Mouse (Mus musculus) c-Kit-positive CD71-positive TER-119-positive erythroid progenitor cells, embryonic 14.5 days (primary cell): ENCODE results near the gene B4galt4.
"Not testable (repeated sequence)": the region's sequence is repeated elsewhere in the genome, so short reads cannot be mapped to it uniquely, and the experiment has no call there.

Experiments used
- DNase-seq: peaks from one replicate; pipeline ENCODE4 v3.0.0-alpha.2; 2013; ENCODE audit warnings: low spot score

The B4galt4 gene

DNA sequence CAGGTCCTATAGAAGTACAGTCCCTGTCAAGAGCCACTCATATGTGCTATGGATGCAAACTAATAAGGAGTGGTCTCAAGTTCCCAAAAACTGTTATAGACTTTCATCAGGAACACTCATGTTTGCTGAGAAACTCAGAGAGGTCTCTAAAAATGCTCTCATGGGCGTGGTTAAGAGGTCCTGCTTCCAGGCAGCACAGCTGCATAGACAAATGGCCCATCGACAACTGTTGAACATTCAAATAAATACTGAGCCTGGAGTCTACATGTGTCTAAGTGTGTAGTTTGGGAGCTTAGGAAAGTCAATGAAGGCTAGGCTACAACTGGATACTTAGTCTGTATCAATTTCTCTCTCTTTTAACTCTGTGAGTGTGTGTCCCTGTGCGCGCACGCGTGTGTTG lies 29.1 kb downstream of the B4galt4 start:
- no peak for DNase-seq

DNA sequence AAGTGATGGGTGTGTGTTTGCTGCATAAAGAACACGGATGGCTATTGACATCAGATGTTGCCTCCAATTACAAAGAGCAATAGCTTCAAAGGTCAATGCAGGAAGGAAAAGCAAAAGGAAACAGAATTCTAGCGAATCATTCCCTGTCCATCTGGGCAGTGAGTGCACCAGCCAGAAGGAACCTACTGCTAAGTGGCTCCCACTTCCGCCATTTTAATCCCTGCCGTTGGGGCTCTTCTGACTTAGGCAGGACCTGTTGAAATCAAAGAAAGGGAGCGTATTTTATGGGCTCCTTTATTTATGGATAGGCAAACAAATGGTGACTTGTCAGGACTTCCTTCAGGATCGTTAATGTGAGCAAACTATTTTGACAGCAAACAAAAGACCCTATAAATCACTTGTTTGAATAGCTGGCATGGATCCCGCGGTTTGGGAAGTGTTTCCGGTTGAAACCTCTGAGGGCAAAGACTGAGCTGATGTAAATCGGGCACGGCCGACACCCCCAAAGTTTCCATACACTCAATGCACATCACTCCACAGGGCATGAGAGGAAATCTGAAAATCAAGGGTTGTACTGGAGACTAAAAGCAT lies 30.9 kb downstream of the B4galt4 start:
- no peak for DNase-seq

GRCm38 (mm10) chr16:38774964-38775746 lies 33.1 kb downstream of the B4galt4 start:
- no peak for DNase-seq

- no peak for DNase-seq
Measured at GRCm38 (mm10) chr16:38776342-38776741, 34.3 kb downstream of the B4galt4 start.

DNA sequence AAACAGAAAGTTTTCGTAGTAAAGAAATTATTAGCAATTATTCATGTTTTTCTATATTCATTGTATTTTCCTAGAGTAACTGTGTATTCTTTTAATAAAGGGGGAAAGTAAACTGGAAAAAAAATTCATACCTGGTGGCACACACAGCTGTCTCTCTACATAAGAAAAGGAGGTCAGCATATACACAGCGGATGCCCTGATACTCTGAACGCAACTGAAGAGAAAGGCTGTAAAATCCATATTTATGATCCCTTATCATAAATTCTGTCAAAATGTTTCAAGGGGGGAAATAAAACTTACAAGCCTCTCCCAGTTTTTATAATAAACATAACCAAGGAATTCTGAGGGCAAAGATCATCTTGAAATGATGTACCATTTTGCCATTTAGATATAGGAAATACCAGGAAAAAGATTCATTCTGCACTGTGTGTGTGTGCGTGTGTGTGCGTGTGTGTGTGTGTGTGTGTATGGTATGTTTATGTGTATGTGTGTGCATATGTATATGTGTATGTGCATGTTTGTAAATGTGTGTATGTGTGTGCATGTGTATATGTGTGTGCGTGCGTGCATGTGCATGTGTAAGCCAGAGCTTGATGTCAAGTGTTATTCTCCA lies 39.0 kb downstream of the B4galt4 start:
- DNase-seq, result no peak

DNA sequence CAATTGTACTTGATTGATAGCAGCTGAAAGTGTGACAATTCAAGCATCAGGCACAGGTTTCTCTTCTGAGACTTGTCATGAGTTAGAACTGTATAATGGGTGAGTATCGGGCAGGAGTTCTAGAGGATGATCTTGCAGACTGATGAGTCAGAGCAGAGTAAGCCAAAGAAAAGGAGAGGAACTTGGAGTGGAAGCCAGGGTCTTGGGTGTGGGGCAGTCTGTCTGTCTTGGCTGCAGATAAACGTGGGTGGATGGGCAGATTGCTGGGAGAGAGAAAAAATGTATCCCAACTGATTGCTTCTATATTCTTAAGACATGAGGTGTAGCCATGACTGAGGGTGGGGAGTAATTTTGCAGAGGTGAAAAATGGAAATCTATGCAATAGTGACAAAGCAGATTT lies 39.9 kb downstream of the B4galt4 start:
- no peak for DNase-seq

- DNase-seq, result no peak
Measured at GRCm38 (mm10) chr16:38782524-38783067, 40.5 kb downstream of the B4galt4 start.

DNA sequence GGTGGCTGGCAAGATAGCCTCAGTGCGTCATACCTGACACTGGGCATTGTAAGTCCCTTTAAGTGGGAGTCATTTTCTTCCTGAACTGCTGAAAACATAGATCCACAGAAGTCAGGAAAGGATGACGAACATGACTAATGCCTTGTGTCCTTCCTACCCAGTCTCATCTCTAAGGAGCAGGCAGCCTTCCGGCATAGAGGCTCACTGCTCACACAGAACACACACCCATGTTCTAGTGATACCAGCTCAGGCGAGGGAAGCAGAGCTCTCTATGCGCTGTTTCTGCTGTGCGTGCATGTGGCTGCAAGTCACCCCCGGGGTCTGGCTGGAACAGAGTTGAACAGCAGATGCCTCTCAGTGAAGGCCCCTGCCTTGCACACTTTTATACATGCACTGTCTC lies 43.2 kb downstream of the B4galt4 start:
- DNase-seq, result no peak

DNA sequence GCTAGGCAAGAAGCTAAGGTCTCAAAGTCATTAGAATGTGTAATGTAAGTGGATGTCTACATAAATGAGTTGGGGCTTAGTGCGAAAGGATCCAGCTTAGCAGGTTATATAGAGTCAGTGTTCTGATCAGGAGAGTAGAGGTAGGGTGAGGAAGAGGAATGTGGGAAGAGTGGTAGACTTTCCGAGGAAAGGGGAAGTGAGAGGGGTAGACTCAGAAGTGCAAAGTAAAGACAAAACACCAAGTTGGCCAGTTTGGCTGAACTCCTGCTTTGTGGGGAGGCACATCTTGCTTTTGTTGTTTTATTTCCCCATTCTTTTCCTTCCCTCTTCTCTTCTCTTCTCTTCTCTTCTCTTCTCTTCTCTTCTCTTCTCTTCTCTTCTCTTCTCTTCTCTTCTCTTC lies 47.0 kb downstream of the B4galt4 start:
- no peak for DNase-seq

DNA sequence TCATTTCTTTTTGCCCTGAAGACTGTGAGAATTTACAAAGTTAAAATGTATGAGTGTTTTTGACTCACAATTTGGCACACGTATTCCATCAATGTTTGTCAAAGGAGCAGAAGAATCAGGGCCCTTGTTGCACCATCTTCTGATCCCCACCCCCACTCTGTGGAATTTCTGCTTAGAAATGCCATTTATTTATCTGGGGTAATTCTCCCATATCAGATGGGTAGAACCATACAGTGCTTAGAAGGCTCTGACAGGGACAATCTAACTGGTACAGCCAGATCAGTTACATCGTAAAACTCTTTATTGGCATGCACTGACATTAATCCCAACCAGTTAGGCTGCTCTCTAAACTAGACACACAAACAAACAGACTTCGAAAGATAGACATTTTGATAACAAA lies 47.9 kb downstream of the B4galt4 start:
- DNase-seq, result no peak

DNA sequence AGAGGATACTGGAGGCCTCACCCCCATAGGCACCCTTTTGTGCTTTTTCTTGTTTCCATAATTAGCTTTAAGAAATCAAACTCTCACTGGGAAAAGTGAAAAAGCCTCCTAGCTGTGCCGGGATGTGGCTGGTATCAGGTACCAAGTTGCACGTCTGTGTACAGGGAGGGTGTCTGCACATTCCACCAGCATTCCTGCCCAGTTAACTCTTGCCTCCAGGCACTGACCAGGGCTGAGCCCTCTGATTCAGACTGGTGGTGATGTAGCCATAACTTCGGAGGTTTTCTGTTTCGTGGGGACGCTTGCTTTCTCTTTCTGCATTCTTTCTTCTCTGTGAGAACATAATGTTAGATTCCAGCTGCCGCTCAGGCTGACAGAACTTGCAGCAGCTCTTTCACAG lies 51.1 kb downstream of the B4galt4 start:
- no peak for DNase-seq

DNA sequence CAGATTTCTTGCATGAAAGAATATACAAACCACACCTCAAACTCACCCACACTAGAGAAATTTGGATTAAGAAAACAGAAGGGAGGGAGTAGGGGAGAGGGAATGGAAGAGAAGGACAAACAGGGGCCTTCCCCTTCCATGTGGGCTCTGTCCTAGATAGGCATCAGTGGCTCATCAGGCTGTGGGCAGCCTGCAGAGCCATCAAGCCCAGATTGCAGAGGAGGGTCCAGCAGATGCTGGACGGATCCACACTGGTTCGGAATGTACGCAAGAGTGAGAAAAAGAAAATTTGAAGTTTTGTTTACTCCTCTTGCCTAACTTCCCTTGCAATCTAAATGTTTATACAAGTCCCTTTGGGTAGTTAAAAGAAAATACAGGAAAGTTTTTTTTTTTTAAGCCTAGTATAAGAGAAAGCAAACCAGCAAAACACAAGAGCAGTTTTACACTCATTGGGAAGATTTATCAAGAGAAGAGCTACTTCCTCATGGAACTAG lies 56.9 kb downstream of the B4galt4 start:
- no peak for DNase-seq

DNA sequence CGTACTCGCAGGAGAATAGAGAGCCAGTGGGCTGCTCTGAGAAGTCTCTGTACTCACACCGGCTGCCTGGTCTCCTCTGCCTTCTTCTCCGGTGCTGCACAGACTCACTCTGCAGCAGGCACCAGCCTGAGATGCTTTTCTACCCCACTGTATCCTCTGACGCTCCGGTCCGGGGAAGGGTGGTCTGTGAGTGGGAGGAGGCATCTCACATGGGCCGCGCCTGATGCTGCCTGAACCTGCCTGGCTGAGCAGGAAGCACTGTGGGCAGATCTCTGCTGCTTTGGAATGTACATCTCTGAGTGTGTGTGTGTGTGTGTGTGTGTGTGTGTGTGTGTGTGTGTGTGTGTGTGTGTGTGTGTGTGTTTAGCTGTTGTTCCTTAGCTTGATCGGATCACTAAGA lies 58.0 kb downstream of the B4galt4 start, which contains the start of gene Upk1b:
Gene Upk1b (minus strand): TSS at position 238 of the 400 bp plus-strand sequence.
- DNase-seq, result no peak

DNA sequence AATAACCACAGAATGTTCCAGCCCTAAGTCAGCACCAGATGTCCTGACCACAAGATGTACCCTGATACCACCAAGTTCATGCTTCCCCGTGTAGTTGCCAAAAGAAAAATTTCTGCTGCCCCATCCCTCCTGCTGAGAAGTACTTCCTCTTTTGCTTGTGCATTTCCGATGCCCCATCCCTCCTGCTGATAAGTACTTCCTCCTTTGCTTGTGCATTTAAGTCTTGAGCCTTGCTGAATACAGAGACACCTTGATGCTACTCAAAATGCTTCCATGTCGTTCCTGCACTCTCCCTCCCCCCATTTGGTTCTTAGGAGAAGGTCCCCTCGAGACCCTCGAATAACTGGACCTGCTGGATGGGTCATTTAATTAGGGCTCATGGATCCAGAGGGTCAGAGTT lies 65.7 kb downstream of the B4galt4 start:
- not testable (repeated sequence) for DNase-seq

DNA sequence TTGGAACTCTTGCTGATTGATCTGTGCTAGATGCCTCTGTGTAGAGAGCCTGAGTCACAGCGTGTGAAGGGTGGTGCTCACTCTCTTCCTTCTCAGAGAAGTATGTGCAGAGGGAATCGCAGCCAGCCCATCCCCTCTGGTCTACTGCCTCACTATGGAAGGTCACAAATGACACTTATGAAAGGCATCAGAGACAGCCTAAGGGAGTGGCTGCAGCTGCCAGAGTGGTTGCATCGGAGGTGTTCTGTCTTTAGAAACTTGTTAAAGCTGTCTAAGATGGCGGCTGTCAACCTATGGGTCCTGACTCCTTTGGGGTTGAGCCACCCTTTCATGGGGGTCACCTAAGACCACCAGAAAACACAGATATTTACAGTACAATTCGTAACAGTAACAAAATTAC lies 68.1 kb downstream of the B4galt4 start:
- DNase-seq, result no peak

GRCm38 (mm10) chr16:38812521-38812920 lies 70.5 kb downstream of the B4galt4 start:
- DNase-seq, result peak; percentile 29
